In genomic region chr6:108230608-108231007, GRCm38 (mm10) we compare ENCODE assay signal across 23 mouse cellular contexts.
"Had no signal": no experiment of that assay in that cellular context is flagged by ENCODE, and none has a peak within 500 bp of the region (broad histone marks: within the 10 kb centered on the region; RNA-seq: fewer than 3 reads in every experiment).

No protein-coding gene starts in this region.

- ATAC-seq: hindbrain, postnatal 0 days; intestine, embryonic 16.5 days had no signal

- H3K27me3 ChIP-seq: heart, embryonic 12.5 days; hindbrain, embryonic 12.5 days; hindbrain, embryonic 15.5 days; kidney, embryonic 15.5 days; limb, embryonic 12.5 days; liver, embryonic 13.5 days; liver, embryonic 15.5 days had no signal

- DNase-seq: gastrocnemius, postnatal 14 days; gastrocnemius, postnatal 36 days; heart, adult 18-20 months; heart, postnatal 10 days; kidney, adult 11 months; kidney, adult 2 months; kidney, adult 9 months; kidney, postnatal 25 days; kidney, postnatal 4 days; layer of hippocampus, postnatal 36 days; left cerebral cortex, postnatal 4 days; liver; liver, embryonic 13.5 days had no signal

- H3K36me3 ChIP-seq: heart, embryonic 10.5 days; heart, embryonic 12.5 days; hindbrain, embryonic 10.5 days; hindbrain, embryonic 12.5 days; hindbrain, embryonic 15.5 days; kidney, embryonic 15.5 days; limb, embryonic 12.5 days; liver, embryonic 13.5 days; liver, embryonic 15.5 days had no signal
